Mouse (Mus musculus) thymus, adult 2 months (tissue): ENCODE results near the gene Tbc1d25. TPM values are rescaled to one million over a fixed set of nuclear protein-coding genes. Genes with fewer than 3 reads are reported as not detected.
A peak's percentile ranks its signal among the peaks of the same experiment; 100 is the strongest.

ENCODE experiments used
- DNase-seq: peaks from one replicate; pipeline ENCODE4 v3.0.0; 2021
- H3K27ac ChIP-seq: fragments of 200-500 bp; 2 replicates; pipeline ENCODE4 v1.5.1; 2012; ENCODE audit warnings: low read length, control low read depth; ENCODE audit not compliant: control insufficient read depth, insufficient read depth
- H3K27me3 ChIP-seq: fragments of 200-500 bp; 2 replicates; pipeline ENCODE4 v1.6.1; 2012; ENCODE audit warnings: mild to moderate bottlenecking, low read length, moderate library complexity, mixed read lengths; ENCODE audit not compliant: control insufficient read depth, insufficient read depth
- H3K36me3 ChIP-seq: fragments of 200-500 bp; 2 replicates; pipeline ENCODE4 v1.6.1; 2012; ENCODE audit warnings: mild to moderate bottlenecking, low read length, moderate library complexity; ENCODE audit not compliant: control insufficient read depth, insufficient read depth
- H3K4me1 ChIP-seq: fragments of 200-500 bp; replicated peaks from 2 replicates; pipeline ENCODE4 v1.6.1; 2012; ENCODE audit warnings: low read length; ENCODE audit not compliant: control insufficient read depth, insufficient read depth
- H3K4me3 ChIP-seq: fragments of 200-500 bp; 2 replicates; pipeline ENCODE4 v1.5.1; 2012; ENCODE audit warnings: mild to moderate bottlenecking, low read length, control low read depth, moderate library complexity; ENCODE audit not compliant: control insufficient read depth, insufficient read depth
- CTCF ChIP-seq: fragments of 200-500 bp; IDR thresholded peaks from 2 replicates; pipeline ENCODE4 v1.5.1; 2012; ENCODE audit warnings: mild to moderate bottlenecking, control low read depth, low read length, moderate library complexity, borderline replicate concordance; ENCODE audit not compliant: control insufficient read depth, poor library complexity, insufficient read depth; ENCODE audit errors: extremely low read depth
- POLR2A ChIP-seq: fragments of 200-500 bp; IDR thresholded peaks from 2 replicates; pipeline ENCODE4 v1.6.1; 2012; ENCODE audit warnings: mild to moderate bottlenecking, low read length, control low read depth, moderate library complexity; ENCODE audit not compliant: control insufficient read depth, poor library complexity, insufficient read depth; ENCODE audit errors: extremely low read depth
- WGBS: fragments of 180-500 bp; shearing (Covaris S2); methylation state at CpG from one replicate; pipeline ENCODE4 v1.1.7; 2018; 5-methylcytosine and 5-hydroxymethylcytosine counted together
- polyA plus RNA-seq: library from polyadenylated mRNA; depleted of rRNA; stranded (reverse); fragments of >200 nt; gene quantifications from 2 replicates; pipeline ENCODE4 v1.2.3, GENCODE M21; 2012

Gene Tbc1d25
- polyA plus RNA-seq, 1 experiment: 36.3 TPM

DNA sequence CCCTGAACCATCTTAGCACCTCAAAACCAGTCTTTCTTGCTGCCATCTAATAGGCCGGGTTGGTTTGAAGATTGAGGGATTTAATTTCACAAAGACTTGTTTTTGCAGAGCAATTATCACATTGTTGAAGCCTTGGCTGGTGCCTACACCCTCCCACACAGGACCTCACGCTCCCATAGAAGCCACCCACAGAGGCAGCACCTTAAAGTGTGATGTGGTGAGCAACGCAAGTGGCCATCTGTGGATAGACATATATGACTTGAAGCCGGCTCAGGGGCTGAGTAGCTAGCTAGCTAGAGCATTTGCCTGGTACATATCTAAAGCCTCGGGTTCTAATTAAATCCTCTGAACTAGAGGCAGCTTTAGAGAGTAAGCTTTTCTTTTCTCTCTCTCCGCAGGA is 41.4 kb upstream of the Tbc1d25 start:
- DNase-seq: no peak
- Histone ChIP-seq H3K36me3 (no peaks in the 10 kb centered on the region), H3K27ac (no peak overlapping the region), H3K4me3 (no peak overlapping the region), H3K27me3 (no peaks in the 10 kb centered on the region), H3K4me1 (no peaks in the 10 kb centered on the region)
- TF ChIP-seq CTCF (no peak), POLR2A (no peak)
- WGBS: 82% methylated on average over 6 of the region's 6 CpGs

DNA sequence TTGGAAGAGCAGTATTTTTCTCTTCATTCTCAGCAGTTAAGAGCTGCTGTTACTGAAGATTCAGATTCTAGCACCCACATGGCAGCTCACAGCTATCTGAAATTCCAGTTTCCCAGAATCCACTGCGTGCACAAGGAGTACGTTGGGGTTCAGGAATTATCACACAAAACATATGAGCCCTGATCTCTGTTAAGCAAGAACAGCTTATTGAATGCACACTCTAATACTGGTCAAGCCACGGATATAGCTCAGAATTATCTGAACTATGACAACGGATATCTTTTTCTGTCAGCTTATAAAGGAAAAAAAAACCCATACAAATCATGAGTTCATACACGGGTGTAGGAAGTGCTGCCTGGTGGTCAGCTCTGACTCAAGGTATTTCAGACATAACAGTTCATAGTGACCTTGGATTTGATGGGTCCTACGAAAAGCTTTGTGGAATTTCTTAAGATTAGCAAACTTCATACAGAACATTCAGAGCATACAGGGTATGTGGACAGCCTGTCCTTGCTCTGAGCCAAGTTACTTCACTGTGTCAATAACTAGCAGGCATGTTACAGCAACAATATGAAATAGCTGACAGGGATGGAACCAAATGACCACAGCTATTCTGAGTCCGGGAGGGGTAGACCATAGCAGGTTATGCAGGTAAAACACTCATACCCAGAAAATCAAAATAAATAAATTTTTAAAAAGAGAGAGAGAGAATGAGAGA is 35.7 kb upstream of the Tbc1d25 start:
- DNase-seq: no peak
- 85% methylated on average over 7 of the region's 7 CpGs for WGBS

DNA sequence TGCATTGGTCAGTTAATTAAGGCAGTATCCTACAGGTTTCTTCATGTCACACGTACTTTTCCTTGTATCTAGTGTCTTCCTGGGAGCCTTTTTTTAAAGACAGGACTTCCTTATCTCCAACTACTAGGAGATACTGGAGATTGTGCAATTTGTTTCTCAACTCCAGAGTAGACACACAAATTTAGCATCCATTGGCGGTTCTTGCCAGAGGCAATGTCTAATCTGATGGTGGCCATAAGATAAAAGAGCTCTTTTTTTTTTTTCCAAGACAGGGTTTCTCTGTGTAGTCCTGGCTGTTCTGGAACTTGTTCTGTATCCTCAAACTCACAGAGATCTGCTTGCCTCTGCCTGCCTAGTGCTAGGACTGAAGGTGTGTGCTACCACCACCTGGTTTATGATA is 33.7 kb upstream of the Tbc1d25 start:
- no peak for TF ChIP-seq POLR2A
- TF ChIP-seq CTCF: no peak
- no peak for DNase-seq
- Histone ChIP-seq H3K36me3 (no peaks in the 10 kb centered on the region), H3K27ac (no peak overlapping the region), H3K27me3 (no peaks in the 10 kb centered on the region; the same call in 1 of the 2 replicates), H3K4me3 (no peak overlapping the region), H3K4me1 (no peaks in the 10 kb centered on the region)
- 73% methylated on average over 2 of the region's 2 CpGs for WGBS

More for the DNA sequence above, 35.7 kb upstream of the Tbc1d25 start:
- no peaks in the 10 kb centered on the region for H3K27me3 ChIP-seq
- TF ChIP-seq CTCF (no peak), POLR2A (no peak)
- H3K27ac ChIP-seq: no peak overlapping the region
- H3K4me1 ChIP-seq: no peaks in the 10 kb centered on the region
- H3K36me3 ChIP-seq: no peaks in the 10 kb centered on the region
- no peak overlapping the region for H3K4me3 ChIP-seq

DNA sequence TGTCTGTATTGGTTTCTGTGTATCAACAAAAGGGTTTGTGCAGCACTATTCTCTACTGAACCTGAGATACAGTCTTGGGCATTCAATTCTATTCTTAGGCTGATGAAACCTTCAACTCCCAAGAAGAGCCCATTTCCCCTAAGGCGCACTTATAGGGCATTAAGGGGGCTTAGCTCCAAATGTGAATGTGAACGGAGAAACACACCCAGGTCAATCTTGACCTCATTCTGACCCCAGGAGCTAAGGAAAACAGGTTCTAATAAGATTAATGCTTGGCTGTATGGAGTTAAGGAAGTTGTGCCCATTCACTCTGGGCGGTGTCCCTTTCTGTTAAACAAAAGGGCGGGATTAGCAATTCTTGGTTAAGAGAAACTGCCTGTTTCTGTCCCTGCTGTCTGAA is 31.2 kb upstream of the Tbc1d25 start:
- WGBS: 70% methylated on average over 4 of the region's 4 CpGs
- H3K27me3 ChIP-seq: no peaks in the 10 kb centered on the region; the same call in 1 of the 2 replicates
- H3K4me3 ChIP-seq: no peak overlapping the region
- no peaks in the 10 kb centered on the region for H3K36me3 ChIP-seq
- H3K4me1 ChIP-seq: no peaks in the 10 kb centered on the region
- TF ChIP-seq CTCF (no peak), POLR2A (no peak)
- no peak for DNase-seq
- no peak overlapping the region for H3K27ac ChIP-seq

DNA sequence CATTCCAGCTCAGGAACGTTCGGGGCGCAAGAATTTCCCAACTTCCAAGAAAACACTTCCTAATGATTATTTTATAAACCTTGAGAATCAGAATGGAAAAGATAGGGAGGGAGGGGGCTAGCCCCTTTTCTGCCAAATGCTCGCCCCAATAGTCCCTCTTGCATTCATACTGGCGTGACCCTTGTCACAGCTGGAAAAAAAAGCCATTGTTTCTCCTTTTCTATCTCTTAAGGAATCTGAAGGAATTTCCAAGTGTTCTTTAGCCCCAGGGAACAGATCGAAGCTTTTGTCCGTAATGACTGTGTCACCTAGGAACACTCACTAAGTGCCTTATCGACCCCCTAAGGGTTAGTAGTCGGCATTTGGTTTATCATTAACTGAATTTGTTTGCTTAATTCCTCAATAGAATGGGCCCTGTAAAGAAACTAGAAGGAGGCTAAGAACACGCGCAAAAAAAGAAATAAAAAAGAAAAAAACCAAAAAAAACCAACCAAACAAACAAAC is 30.8 kb upstream of the Tbc1d25 start:
- WGBS: 15% methylated on average over 11 of the region's 11 CpGs

DNA sequence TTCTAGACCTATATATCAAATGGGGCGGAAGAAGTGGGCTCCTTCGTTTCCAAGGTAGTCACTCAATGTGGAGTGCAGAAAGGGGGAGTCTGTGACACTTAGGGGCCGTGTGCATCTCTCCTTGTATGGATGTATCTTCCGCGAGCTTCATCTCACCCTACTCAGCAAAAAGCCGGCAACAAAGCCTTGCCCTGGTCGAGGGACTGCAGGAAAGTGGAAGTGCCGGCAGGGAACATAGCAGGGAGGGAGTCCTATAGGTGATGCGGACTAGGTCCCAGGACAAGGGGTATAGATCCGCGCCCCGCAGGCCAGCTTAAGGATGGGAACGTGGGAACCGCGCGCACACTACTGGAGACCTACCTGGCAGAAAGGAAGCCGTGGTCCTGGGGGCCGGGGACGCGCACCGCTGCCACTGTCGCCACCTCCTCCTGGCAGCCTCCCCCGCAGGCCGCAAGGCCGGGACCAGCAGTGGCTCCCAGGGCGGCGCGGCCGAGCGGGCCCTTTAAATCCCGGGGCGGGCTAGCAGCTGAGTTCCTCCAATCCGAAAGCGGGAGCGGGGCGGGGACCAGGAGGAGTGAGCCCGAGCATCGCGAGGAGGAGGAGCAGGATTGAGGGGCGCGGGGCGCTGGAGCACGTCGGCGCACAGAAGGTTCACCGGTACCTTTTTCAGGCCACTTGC is 30.2 kb upstream of the Tbc1d25 start, which contains the start of gene Porcn:
Gene Porcn, minus strand, starts transcription at position 511 of the 679 bp plus-strand sequence.
- peak within 1 kb of the TSS; percentile 36 for H3K4me3 ChIP-seq
- WGBS: 5% methylated on average over 44 of the region's 46 CpGs
- no peaks in the 10 kb centered on the region for H3K36me3 ChIP-seq
- TF ChIP-seq CTCF (no peak), POLR2A (no peak)
- no peaks in the 10 kb centered on the region; the same call in 1 of the 2 replicates for H3K27me3 ChIP-seq
- H3K4me1 ChIP-seq: no peaks in the 10 kb centered on the region
- H3K27ac ChIP-seq: no peak within 1 kb of the TSS
- DNase-seq: peak; percentile 46

More for the DNA sequence above, 30.8 kb upstream of the Tbc1d25 start:
- TF ChIP-seq CTCF (no peak), POLR2A (no peak)
- no peaks in the 10 kb centered on the region for H3K4me1 ChIP-seq
- H3K27ac ChIP-seq: no peak overlapping the region
- no peaks in the 10 kb centered on the region; the same call in 1 of the 2 replicates for H3K27me3 ChIP-seq
- no peak for DNase-seq
- 0 out of 2 replicates have a peak overlapping the region, but pooled peaks have one; percentile 36 for H3K4me3 ChIP-seq
- no peaks in the 10 kb centered on the region for H3K36me3 ChIP-seq
